Mouse (Mus musculus) MEL (cell line): Measurements from ENCODE around the gene Bsnd.

Source experiments
- CHD1 ChIP-seq: IDR thresholded peaks from 2 replicates; pipeline ENCODE4 v1.6.1; 2012; ENCODE audit warnings: low read depth, mild to moderate bottlenecking, inconsistent platforms, low read length, improper control_type of control experiment
- CTCF ChIP-seq, 3 experiments: IDR thresholded peaks in 2 of 3; conservative IDR thresholded peaks in 1 of 3; 2 replicates each; pipeline ENCODE4 v1.5.1; 2011 to 2012; ENCODE audit warnings: low read length in 3 of 3, low read depth in 2 of 3, mild to moderate bottlenecking in 2 of 3, improper control_type of control experiment in 1 of 3, inconsistent platforms in 1 of 3, mixed read lengths in 1 of 3, moderate library complexity in 1 of 3; ENCODE audit not compliant: control insufficient read depth in 1 of 3, insufficient read depth in 1 of 3, poor library complexity in 1 of 3, severe bottlenecking in 1 of 3
- EP300 ChIP-seq, 2 experiments: IDR thresholded peaks; 2 replicates each; pipeline ENCODE4 v1.6.1; 2011; ENCODE audit warnings: improper control_type of control experiment in 2 of 2, low read length in 2 of 2, low read depth in 1 of 2, mild to moderate bottlenecking in 1 of 2
- ETS1 ChIP-seq: IDR thresholded peaks from 2 replicates; pipeline ENCODE4 v1.6.1; 2012; ENCODE audit warnings: low read depth, mild to moderate bottlenecking, inconsistent platforms, low read length, improper control_type of control experiment, moderate library complexity
- GATA1 ChIP-seq: IDR thresholded peaks from 2 replicates; pipeline ENCODE4 v1.6.1; 2011; ENCODE audit warnings: low read depth, low read length, improper control_type of control experiment
- MAFK ChIP-seq: IDR thresholded peaks from 2 replicates; pipeline ENCODE4 v1.6.1; 2011; ENCODE audit warnings: low read depth, mild to moderate bottlenecking, low read length, improper control_type of control experiment, borderline replicate concordance
- MAX ChIP-seq: IDR thresholded peaks from 2 replicates; pipeline ENCODE4 v1.6.1; 2011; ENCODE audit warnings: low read length, improper control_type of control experiment
- POLR2A ChIP-seq, 2 experiments: IDR thresholded peaks; 2 replicates each; pipeline ENCODE4 v1.6.1; 2011 to 2012; ENCODE audit warnings: low read length in 2 of 2, mild to moderate bottlenecking in 2 of 2, control low read depth in 1 of 2, improper control_type of control experiment in 1 of 2, low read depth in 1 of 2, moderate library complexity in 1 of 2; ENCODE audit not compliant: control insufficient read depth in 1 of 2, insufficient read depth in 1 of 2, poor library complexity in 1 of 2
- SIN3A ChIP-seq: IDR thresholded peaks from 2 replicates; pipeline ENCODE4 v1.6.1; 2012; ENCODE audit warnings: low read length, improper control_type of control experiment, inconsistent platforms

- TF ChIP-seq CTCF (IDR thresholded peaks at IDR 0.05 in 2 of 3, conservative IDR thresholded peaks at IDR 0.05 in 1 of 3; ENCODE audit: control insufficient read depth in 1 of 3, insufficient read depth in 1 of 3, low read depth in 2 of 3, low read length in 3 of 3, poor library complexity in 1 of 3, severe bottlenecking in 1 of 3) (no peak), CHD1 (no peak), POLR2A (IDR thresholded peaks at IDR 0.05; ENCODE audit: control insufficient read depth in 1 of 2, insufficient read depth in 1 of 2, low read depth in 1 of 2, low read length in 2 of 2, poor library complexity in 1 of 2) (no peak), MAFK (no peak), EP300 (IDR thresholded peaks at IDR 0.05; ENCODE audit: low read depth in 1 of 2, low read length in 2 of 2) (no peak), ETS1 (no peak), SIN3A (no peak), GATA1 (no peak), MAX (no peak)
Measured at GRCm38 (mm10) chr4:106454541-106454940, 37.5 kb downstream of the Bsnd start.
